Mouse (Mus musculus) heart, postnatal 0 days (tissue): ENCODE results near the gene Tns1.

Source experiments
- CTCF ChIP-seq: IDR thresholded peaks from 2 replicates; pipeline ENCODE4 v1.5.1; 2016; ENCODE audit warnings: antibody characterized with exemption, control low read depth, low read depth
- EP300 ChIP-seq: IDR thresholded peaks from 2 replicates; pipeline ENCODE4 v1.6.1; 2016; ENCODE audit warnings: antibody characterized with exemption, low read depth

DNA sequence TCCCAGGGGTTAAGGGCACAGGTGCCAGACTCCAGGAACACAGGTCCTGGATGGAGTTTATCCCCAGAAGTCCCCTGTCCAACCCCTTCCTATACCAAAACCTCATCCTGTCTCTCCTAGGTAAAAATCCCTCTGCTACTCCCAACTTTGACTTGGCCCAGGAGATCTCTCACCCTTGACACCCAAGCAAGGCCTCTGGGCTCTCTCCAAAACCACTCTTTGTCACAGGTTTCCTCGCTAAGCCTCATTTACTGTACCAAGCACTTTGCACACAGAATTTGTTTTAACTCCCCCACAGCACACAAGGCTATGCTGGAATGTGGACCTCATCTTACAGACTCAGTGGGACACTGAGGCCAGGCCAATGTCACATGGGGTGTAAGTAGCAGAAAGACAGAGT, 94.0 kb downstream of the Tns1 start:
- TF ChIP-seq EP300 (no peak), CTCF (no peak)
